Mouse (Mus musculus) lung, adult 2 months (tissue): ENCODE data around the gene Acvr1.

Source experiments
- CTCF ChIP-seq: fragments of 200-500 bp; IDR thresholded peaks from 2 replicates; pipeline ENCODE4 v1.5.1; 2011; ENCODE audit warnings: mild to moderate bottlenecking, low read length, control low read depth; ENCODE audit not compliant: insufficient read depth
- POLR2A ChIP-seq: fragments of 200-500 bp; IDR thresholded peaks from 2 replicates; pipeline ENCODE4 v1.6.1; 2011; ENCODE audit warnings: low read depth, mild to moderate bottlenecking, control low read depth, low read length, borderline replicate concordance; ENCODE audit errors: extremely low read depth

GRCm38 (mm10) chr2:58425436-58426004 is 141.4 kb downstream of the Acvr1 start:
- no peak for TF ChIP-seq CTCF
- no peak for TF ChIP-seq POLR2A
